Mouse (Mus musculus) liver, adult 10 weeks (tissue): Measurements from ENCODE around the gene Prpf3. TPM values are rescaled to one million over a fixed set of nuclear protein-coding genes. Genes with fewer than 3 reads are reported as not detected.

Experiments
- polyA plus RNA-seq: library from polyadenylated mRNA; stranded (reverse); fragments of 350-450 nt; fragmentation: Illumina TruSeq; extraction: RNeasy Lipid Tissue Mini Kit (QIAGEN cat#74804); gene quantifications from one replicate; pipeline ENCODE4 v1.2.3, GENCODE M21; 2014; ENCODE audit warnings: low read depth, low replicate concordance

The Prpf3 gene
- 12.8 TPM for polyA plus RNA-seq

GRCm38 (mm10) chr3:95855502-95856089 lies at the start of gene Prpf3:
Prpf3 (minus strand) TSS chr3:95855885.

DNA sequence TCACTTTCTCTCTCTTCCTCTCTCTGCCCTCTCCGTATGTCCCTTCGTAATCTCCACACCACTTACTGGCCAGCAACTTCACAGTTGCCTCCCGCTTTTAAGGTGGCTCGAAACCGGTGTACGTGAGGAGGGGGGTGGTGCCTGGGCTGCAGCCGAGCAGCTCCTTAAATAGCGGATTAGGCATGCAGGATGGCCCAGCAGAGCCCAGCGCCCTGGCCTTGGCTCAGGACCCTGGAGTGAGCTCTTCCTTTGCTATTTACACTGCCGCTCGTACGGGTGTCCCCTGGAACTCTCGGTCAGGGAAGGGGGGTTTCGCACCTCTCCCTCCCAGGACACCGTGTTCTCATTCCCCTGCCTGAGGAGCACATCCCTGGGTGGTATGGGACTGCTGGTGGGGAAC lies 48.9 kb upstream of the Prpf3 start, which contains the start of gene Car14:
Car14 (minus strand) TSS at position 124 of the 400 bp plus-strand sequence.

GRCm38 (mm10) chr3:95893606-95894316 lies 38.1 kb upstream of the Prpf3 start, which contains the start of gene Aph1a:
Aph1a (plus strand) TSS chr3:95893969.

DNA sequence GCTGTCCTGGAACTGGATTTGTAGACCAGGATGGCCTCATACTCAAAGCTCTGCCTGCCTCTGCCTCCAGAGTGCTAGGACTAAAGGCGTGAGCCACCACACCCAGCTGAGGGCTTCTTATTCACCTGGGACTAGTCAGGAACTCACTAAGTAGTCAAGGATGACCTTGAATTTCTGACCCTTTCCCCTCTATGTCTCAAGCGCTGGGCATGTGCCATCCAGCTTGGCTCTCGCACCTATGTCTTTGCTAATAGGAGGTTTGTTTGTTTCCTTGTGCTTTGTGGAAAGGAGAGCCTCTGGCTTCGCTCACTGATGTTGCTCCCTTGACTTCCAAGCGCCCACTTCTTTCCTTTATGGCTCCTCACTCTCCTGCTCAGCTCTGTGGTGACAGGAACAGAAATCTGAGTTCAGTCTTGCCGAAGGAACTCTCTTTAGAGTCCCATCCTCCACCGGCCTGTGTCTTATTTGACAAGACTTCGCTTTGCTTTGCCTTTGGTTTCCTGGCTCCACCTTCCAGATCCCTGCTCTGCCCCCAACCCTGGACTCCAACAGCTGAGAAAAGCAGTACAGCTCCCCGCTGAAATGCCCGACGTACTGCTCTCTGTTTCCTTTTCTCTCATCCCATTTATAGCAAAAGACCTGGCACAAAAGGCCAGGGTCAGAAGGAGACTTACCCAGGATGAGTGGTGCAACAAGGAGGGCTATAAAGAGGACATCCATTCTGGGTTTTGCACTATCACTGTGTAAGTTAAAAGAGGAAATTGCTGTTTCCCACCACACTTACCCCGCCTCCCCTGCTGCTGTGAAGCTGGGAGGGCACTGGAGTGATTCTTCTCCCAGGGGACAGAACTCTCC lies 35.8 kb upstream of the Prpf3 start, which contains the start of gene BC028528:
BC028528 (minus strand) TSS at position 795 of the 855 bp plus-strand sequence.

GRCm38 (mm10) chr3:95881979-95882815 lies 26.5 kb upstream of the Prpf3 start, which contains the start of gene Ciart:
Ciart (minus strand) TSS chr3:95882251.

DNA sequence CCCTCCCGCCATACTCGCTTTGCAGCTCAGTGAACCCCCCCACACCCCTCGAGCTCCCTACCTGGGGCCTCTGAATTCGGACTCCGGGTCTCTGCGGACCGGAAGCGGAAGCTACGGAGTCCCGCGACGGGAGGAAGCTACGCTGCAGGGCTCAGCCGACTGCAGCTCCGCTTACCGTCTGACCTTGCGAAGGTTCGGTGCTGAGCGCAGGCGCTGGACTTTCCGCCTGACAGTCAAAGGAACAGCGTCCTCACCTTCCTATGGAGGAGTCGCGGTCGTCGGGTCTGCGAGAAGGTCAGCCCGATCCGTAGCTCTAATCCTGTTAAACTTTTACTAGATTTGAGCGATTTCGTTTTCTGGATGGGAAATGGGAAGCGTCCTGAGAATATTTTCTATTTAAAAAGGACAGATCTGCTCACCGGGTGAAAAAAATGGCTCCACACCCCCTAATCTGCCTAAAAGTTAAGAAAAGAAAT lies 15.7 kb upstream of the Prpf3 start, which contains the start of gene Mrps21:
Mrps21 (minus strand) TSS at position 128 of the 476 bp plus-strand sequence.

GRCm38 (mm10) chr3:95818571-95819288 lies 37.0 kb downstream of the Prpf3 start, which contains the start of gene Rprd2:
Rprd2 (minus strand) TSS chr3:95818863.

Other genes starting within 250 kb of the Prpf3 start
- gene Ensa, start 230.9 kb downstream of the Prpf3 start, polyA plus RNA-seq, result 25.0 TPM
- 113 TPM for gene Mcl1, start 197.1 kb downstream of the Prpf3 start, polyA plus RNA-seq
- gene Adamtsl4, start 168.0 kb downstream of the Prpf3 start, polyA plus RNA-seq, result 0.50 TPM
- gene Ecm1, start 116.3 kb downstream of the Prpf3 start, polyA plus RNA-seq, result 18.8 TPM
- 10.8 TPM for gene Tars2, start 95.7 kb downstream of the Prpf3 start, polyA plus RNA-seq
- gene Rprd2, start 37.0 kb downstream of the Prpf3 start, polyA plus RNA-seq, result 14.6 TPM
- gene Mrps21, start 15.6 kb upstream of the Prpf3 start, polyA plus RNA-seq, result 20.9 TPM
- gene Ciart, start 26.4 kb upstream of the Prpf3 start, polyA plus RNA-seq, result 0.77 TPM
- 7.9 TPM for gene BC028528, start 36.1 kb upstream of the Prpf3 start, polyA plus RNA-seq
- gene Aph1a, start 38.1 kb upstream of the Prpf3 start, polyA plus RNA-seq, result 26.1 TPM
- gene Car14, start 48.8 kb upstream of the Prpf3 start, polyA plus RNA-seq, result 51.9 TPM
- 28.9 TPM for gene Anp32e, start 73.4 kb upstream of the Prpf3 start, polyA plus RNA-seq
- 1.3 TPM for gene Plekho1, start 140.1 kb upstream of the Prpf3 start, polyA plus RNA-seq
- 18.5 TPM for gene Vps45, start 202.6 kb upstream of the Prpf3 start, polyA plus RNA-seq
- gene Otud7b, start 248.6 kb upstream of the Prpf3 start, polyA plus RNA-seq, result 9.9 TPM